Mouse (Mus musculus): ENCODE data around the gene Clic3. TPM values are rescaled to one million over a fixed set of nuclear protein-coding genes. Genes with fewer than 3 reads are reported as not detected.

Gene Clic3
- polyA plus RNA-seq, 1 experiment, result 0.15 TPM

DNA sequence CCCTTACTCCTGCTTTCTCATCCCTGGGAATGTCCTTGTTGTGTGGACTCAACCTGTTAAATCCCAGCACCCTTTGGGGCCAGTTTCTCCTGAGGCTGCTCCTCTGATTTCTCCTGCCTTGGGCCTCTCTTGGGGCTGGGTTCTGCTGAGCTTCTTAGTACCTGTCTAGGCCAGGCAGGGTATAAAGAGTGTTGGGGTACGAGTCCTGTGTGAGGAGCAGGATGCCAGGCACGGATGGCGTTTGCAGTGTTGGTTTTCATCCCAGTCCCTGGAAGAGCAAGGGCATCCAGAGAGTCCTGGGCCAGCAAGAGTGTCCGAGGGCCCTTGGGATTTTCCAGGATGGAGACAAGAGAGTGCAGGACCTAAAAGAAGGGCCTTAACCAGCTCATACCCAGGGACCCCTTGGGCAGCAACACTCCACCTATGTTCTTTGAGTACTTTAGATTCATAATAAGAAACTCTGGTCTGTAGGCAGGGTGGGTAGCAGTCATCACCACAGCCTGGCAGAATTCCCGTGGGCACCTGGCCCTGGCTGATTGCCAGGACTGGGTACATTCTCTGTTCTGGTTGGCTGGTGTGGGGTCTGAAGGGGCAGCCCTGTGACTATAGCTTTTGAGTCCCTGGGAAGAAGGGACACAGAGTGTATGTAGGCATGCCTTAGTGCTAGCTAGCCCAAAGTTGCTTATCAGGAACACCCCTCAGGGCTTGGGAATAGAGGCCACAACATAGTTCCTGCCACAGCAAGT is 27.0 kb upstream of the Clic3 start:
- Histone ChIP-seq H3K79me2 (ENCODE audit: control insufficient read depth, insufficient read depth) (no peaks in the 10 kb centered on the region), H3K36me3 (ENCODE audit: control insufficient read depth, insufficient read depth) (no peaks in the 10 kb centered on the region), H3ac (ENCODE audit: control insufficient read depth, insufficient read length, low read depth) (no peak overlapping the region), H3K4me3 (ENCODE audit: insufficient read depth, poor library complexity, severe bottlenecking) (no peak overlapping the region), H3K27me3 (ENCODE audit: control insufficient read depth, insufficient read depth, insufficient read length) (peaks cover 11% of the 10 kb centered on the region), H3K79me3 (ENCODE audit: low read depth) (no peaks in the 10 kb centered on the region)
- TF ChIP-seq CTCF (IDR thresholded peaks at IDR 0.05; ENCODE audit: control insufficient read depth, insufficient read depth, insufficient read length), result no peak
- no peak for TF ChIP-seq MAX (IDR thresholded peaks at IDR 0.05)
- TF ChIP-seq MYOG (IDR thresholded peaks at IDR 0.05; ENCODE audit: control insufficient read depth, extremely low read depth, insufficient read length), result no peak
- no peak for TF ChIP-seq FOSL1 (IDR thresholded peaks at IDR 0.05; ENCODE audit: insufficient read depth, low read length, poor library complexity, severe bottlenecking)
- no peak for TF ChIP-seq CEBPB (IDR thresholded peaks at IDR 0.05; ENCODE audit: low read depth)
- no peak for TF ChIP-seq MYOD1 (IDR thresholded peaks at IDR 0.05; ENCODE audit: control insufficient read depth, insufficient read length, low read depth)
- TF ChIP-seq USF1 (IDR thresholded peaks at IDR 0.05; ENCODE audit: low read depth), result no peak

GRCm38 (mm10) chr2:25430395-25431233 is 26.0 kb upstream of the Clic3 start:
- no peaks in the 10 kb centered on the region for H3K36me3 ChIP-seq (ENCODE audit: control insufficient read depth, insufficient read depth)
- no peaks in the 10 kb centered on the region for H3K79me3 ChIP-seq (ENCODE audit: low read depth)
- no peak overlapping the region for H3K4me3 ChIP-seq (ENCODE audit: insufficient read depth, poor library complexity, severe bottlenecking)
- TF ChIP-seq FOSL1 (IDR thresholded peaks at IDR 0.05; ENCODE audit: insufficient read depth, low read length, poor library complexity, severe bottlenecking) (no peak), CTCF (IDR thresholded peaks at IDR 0.05; ENCODE audit: control insufficient read depth, insufficient read depth, insufficient read length) (no peak), MYOD1 (IDR thresholded peaks at IDR 0.05; ENCODE audit: control insufficient read depth, insufficient read length, low read depth) (no peak), CEBPB (IDR thresholded peaks at IDR 0.05; ENCODE audit: low read depth) (no peak), MAX (IDR thresholded peaks at IDR 0.05) (no peak), MYOG (IDR thresholded peaks at IDR 0.05; ENCODE audit: control insufficient read depth, extremely low read depth, insufficient read length) (no peak), USF1 (IDR thresholded peaks at IDR 0.05; ENCODE audit: low read depth) (no peak)
- H3K27me3 ChIP-seq (ENCODE audit: control insufficient read depth, insufficient read depth, insufficient read length), result peaks cover 7% of the 10 kb centered on the region
- no peaks in the 10 kb centered on the region for H3K79me2 ChIP-seq (ENCODE audit: control insufficient read depth, insufficient read depth)
- no peak overlapping the region for H3ac ChIP-seq (ENCODE audit: control insufficient read depth, insufficient read length, low read depth)

DNA sequence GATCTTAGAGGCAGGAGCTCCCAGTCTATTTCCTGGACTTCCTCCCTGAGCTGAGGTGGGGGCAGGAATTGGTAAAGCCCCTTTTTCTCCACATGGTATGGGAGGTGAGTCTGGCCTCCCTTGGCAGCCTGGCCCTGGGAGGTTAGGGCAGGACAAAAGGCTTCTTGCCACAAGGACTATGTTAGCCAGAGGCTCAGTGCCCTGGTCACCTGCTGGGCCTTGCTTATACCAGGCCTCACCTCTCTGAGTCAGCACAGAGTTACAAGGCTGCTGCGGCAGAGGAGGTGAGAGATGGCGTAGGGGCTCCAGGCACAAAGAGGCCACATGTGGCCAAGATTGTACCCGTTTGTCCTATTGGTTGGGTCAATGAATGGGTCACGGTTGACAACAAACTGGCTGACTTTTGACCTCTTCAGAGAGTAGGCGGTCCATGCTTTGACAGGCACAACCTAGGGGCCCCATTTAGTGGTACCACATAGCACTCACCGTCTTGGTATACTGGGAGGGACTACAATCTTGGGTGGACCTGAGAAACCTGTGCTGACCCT is 25.3 kb upstream of the Clic3 start:
- peaks cover 7% of the 10 kb centered on the region for H3K27me3 ChIP-seq (ENCODE audit: control insufficient read depth, insufficient read depth, insufficient read length)
- no peaks in the 10 kb centered on the region for H3K79me3 ChIP-seq (ENCODE audit: low read depth)
- no peak overlapping the region for H3K4me3 ChIP-seq (ENCODE audit: insufficient read depth, poor library complexity, severe bottlenecking)
- TF ChIP-seq USF1 (IDR thresholded peaks at IDR 0.05; ENCODE audit: low read depth), result no peak
- no peak for TF ChIP-seq CTCF (IDR thresholded peaks at IDR 0.05; ENCODE audit: control insufficient read depth, insufficient read depth, insufficient read length)
- TF ChIP-seq FOSL1 (IDR thresholded peaks at IDR 0.05; ENCODE audit: insufficient read depth, low read length, poor library complexity, severe bottlenecking), result no peak
- TF ChIP-seq MYOD1 (IDR thresholded peaks at IDR 0.05; ENCODE audit: control insufficient read depth, insufficient read length, low read depth), result no peak
- no peak for TF ChIP-seq MAX (IDR thresholded peaks at IDR 0.05)
- TF ChIP-seq CEBPB (IDR thresholded peaks at IDR 0.05; ENCODE audit: low read depth), result no peak
- TF ChIP-seq MYOG (IDR thresholded peaks at IDR 0.05; ENCODE audit: control insufficient read depth, extremely low read depth, insufficient read length), result no peak
- H3K36me3 ChIP-seq (ENCODE audit: control insufficient read depth, insufficient read depth), result no peaks in the 10 kb centered on the region
- H3ac ChIP-seq (ENCODE audit: control insufficient read depth, insufficient read length, low read depth), result no peak overlapping the region
- no peaks in the 10 kb centered on the region for H3K79me2 ChIP-seq (ENCODE audit: control insufficient read depth, insufficient read depth)

DNA sequence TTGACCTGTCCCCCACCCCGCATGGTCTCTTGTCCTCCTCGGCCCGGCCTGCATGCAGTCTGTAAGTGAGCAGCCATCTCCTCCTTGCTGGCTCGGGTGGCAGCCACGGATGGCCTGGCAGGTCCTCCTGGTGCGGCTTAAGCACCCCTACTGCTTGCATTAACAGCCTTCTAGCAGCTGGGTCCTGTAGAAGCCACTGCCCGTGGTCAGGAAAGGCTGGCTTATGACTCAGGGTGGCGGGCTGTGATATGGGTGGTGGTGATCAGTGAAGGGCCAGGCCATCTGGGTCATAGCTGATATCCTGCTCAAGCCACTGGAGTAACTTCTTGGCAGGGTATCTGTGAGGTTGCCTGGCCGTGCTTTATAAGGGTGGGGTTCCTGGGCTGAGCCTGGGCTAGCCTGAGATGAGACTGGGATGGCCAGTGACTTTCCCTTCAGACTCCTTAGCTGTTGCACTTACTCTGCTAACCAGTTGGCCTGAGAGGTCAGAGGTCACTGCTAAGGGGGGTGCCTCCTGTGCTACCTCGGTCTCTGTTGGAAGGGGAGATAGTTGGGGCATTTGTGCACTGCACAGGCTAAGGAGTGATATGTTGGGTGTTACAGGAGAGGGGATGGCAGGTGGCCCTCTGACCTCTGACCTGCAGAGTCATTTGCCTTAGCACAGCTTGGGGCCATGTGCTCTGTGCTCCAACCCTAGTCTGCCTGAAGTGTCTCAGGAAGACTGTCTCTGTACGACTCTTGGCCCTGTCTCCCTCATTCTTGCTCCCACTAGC is 24.1 kb upstream of the Clic3 start:
- Histone ChIP-seq H3ac (ENCODE audit: control insufficient read depth, insufficient read length, low read depth) (no peak overlapping the region), H3K79me3 (ENCODE audit: low read depth) (no peaks in the 10 kb centered on the region), H3K27me3 (ENCODE audit: control insufficient read depth, insufficient read depth, insufficient read length) (peaks cover 7% of the 10 kb centered on the region), H3K4me3 (ENCODE audit: insufficient read depth, poor library complexity, severe bottlenecking) (no peak overlapping the region), H3K79me2 (ENCODE audit: control insufficient read depth, insufficient read depth) (no peaks in the 10 kb centered on the region), H3K36me3 (ENCODE audit: control insufficient read depth, insufficient read depth) (no peaks in the 10 kb centered on the region)
- TF ChIP-seq MYOG (IDR thresholded peaks at IDR 0.05; ENCODE audit: control insufficient read depth, extremely low read depth, insufficient read length) (no peak), CEBPB (IDR thresholded peaks at IDR 0.05; ENCODE audit: low read depth) (no peak), FOSL1 (IDR thresholded peaks at IDR 0.05; ENCODE audit: insufficient read depth, low read length, poor library complexity, severe bottlenecking) (no peak), MYOD1 (IDR thresholded peaks at IDR 0.05; ENCODE audit: control insufficient read depth, insufficient read length, low read depth) (no peak), CTCF (IDR thresholded peaks at IDR 0.05; ENCODE audit: control insufficient read depth, insufficient read depth, insufficient read length) (no peak), USF1 (IDR thresholded peaks at IDR 0.05; ENCODE audit: low read depth) (no peak), MAX (IDR thresholded peaks at IDR 0.05) (no peak)

GRCm38 (mm10) chr2:25433101-25433500 is 23.5 kb upstream of the Clic3 start:
- no peaks in the 10 kb centered on the region for H3K79me3 ChIP-seq (ENCODE audit: low read depth)
- no peak overlapping the region for H3K4me3 ChIP-seq (ENCODE audit: insufficient read depth, poor library complexity, severe bottlenecking)
- H3K79me2 ChIP-seq (ENCODE audit: control insufficient read depth, insufficient read depth), result no peaks in the 10 kb centered on the region
- TF ChIP-seq MAX (IDR thresholded peaks at IDR 0.05) (no peak), MYOD1 (IDR thresholded peaks at IDR 0.05; ENCODE audit: control insufficient read depth, insufficient read length, low read depth) (no peak), CTCF (IDR thresholded peaks at IDR 0.05; ENCODE audit: control insufficient read depth, insufficient read depth, insufficient read length) (no peak), FOSL1 (IDR thresholded peaks at IDR 0.05; ENCODE audit: insufficient read depth, low read length, poor library complexity, severe bottlenecking) (no peak), MYOG (IDR thresholded peaks at IDR 0.05; ENCODE audit: control insufficient read depth, extremely low read depth, insufficient read length) (no peak), CEBPB (IDR thresholded peaks at IDR 0.05; ENCODE audit: low read depth) (no peak), USF1 (IDR thresholded peaks at IDR 0.05; ENCODE audit: low read depth) (no peak)
- no peak overlapping the region for H3ac ChIP-seq (ENCODE audit: control insufficient read depth, insufficient read length, low read depth)
- peaks cover 7% of the 10 kb centered on the region for H3K27me3 ChIP-seq (ENCODE audit: control insufficient read depth, insufficient read depth, insufficient read length)
- no peaks in the 10 kb centered on the region for H3K36me3 ChIP-seq (ENCODE audit: control insufficient read depth, insufficient read depth)

All from C2C12 (cell line).